Mouse (Mus musculus) central nervous system, embryonic 14 days (tissue): ENCODE measurements around the gene Gm28035. TPM values are rescaled to one million over a fixed set of nuclear protein-coding genes. Genes with fewer than 3 reads are reported as not detected.

ENCODE experiments used
- polyA plus RNA-seq: library from polyadenylated mRNA; depleted of rRNA; stranded (reverse); fragments of >200 nt; gene quantifications from 2 replicates; pipeline ENCODE4 v1.2.3, GENCODE M21; 2012; rRNA removed

Gene Gm28035
- 11.1 and 16.3 TPM in 2 replicates for polyA plus RNA-seq

GRCm38 (mm10) chr2:30240267-30240666 is at the start of gene Gm28035:
TSS of gene Gm28035 (plus strand) at chr2:30240567.

GRCm38 (mm10) chr2:30205629-30206357 is 34.6 kb upstream of the Gm28035 start, which contains the start of gene Kyat1:
TSS of gene Kyat1 (minus strand) at chr2:30205847.

GRCm38 (mm10) chr2:30237199-30237880 is 3.0 kb upstream of the Gm28035 start, which contains the start of gene Lrrc8a:
TSS of gene Lrrc8a (plus strand) at chr2:30237715.

GRCm38 (mm10) chr2:30265767-30266253 is 25.4 kb downstream of the Gm28035 start, which contains the start of gene Phyhd1:
TSS of gene Phyhd1 (plus strand) at chr2:30266203.

GRCm38 (mm10) chr2:30280743-30281142 is 40.4 kb downstream of the Gm28035 start, which contains the start of gene Gm28038:
TSS of gene Gm28038 (plus strand) at chr2:30281043.

GRCm38 (mm10) chr2:30286192-30287026 is 46.0 kb downstream of the Gm28035 start, which contains the start of the genes Dolk and Nup188:
TSS of gene Dolk (minus strand) at chr2:30286334.
TSS of gene Nup188 (plus strand) at chr2:30286397.

Other genes starting within 250 kb of the Gm28035 start
- gene Wdr34, start 191.7 kb upstream of the Gm28035 start, polyA plus RNA-seq: 63.2 and 64.7 TPM in 2 replicates
- gene Set, start 183.2 kb upstream of the Gm28035 start, polyA plus RNA-seq: 346 and 393 TPM in 2 replicates
- gene Pkn3, start 162.9 kb upstream of the Gm28035 start, polyA plus RNA-seq: 9.1 TPM in 2 replicates
- gene Zdhhc12, start 146.9 kb upstream of the Gm28035 start, polyA plus RNA-seq: 30.2 and 39.0 TPM in 2 replicates
- 69.0 TPM in 2 replicates for gene Zer1, start 116.0 kb upstream of the Gm28035 start, polyA plus RNA-seq
- 61.3 and 63.8 TPM in 2 replicates for gene Tbc1d13, start 106.8 kb upstream of the Gm28035 start, polyA plus RNA-seq
- gene Endog, start 69.1 kb upstream of the Gm28035 start, polyA plus RNA-seq: 14.6 and 18.2 TPM in 2 replicates
- 54.3 and 55.7 TPM in 2 replicates for gene Spout1, start 62.1 kb upstream of the Gm28035 start, polyA plus RNA-seq
- 31.1 and 32.9 TPM in 2 replicates for gene Kyat1, start 34.7 kb upstream of the Gm28035 start, polyA plus RNA-seq
- 26.6 and 28.7 TPM in 2 replicates for gene Lrrc8a, start 2.9 kb upstream of the Gm28035 start, polyA plus RNA-seq
- 16.7 and 19.0 TPM in 2 replicates for gene Phyhd1, start 25.6 kb downstream of the Gm28035 start, polyA plus RNA-seq
- gene Gm28038, start 40.5 kb downstream of the Gm28035 start, polyA plus RNA-seq: not detected in 2 replicates
- gene Dolk, start 45.8 kb downstream of the Gm28035 start, polyA plus RNA-seq: 11.0 and 12.2 TPM in 2 replicates
- gene Nup188, start 45.8 kb downstream of the Gm28035 start, polyA plus RNA-seq: 42.1 and 44.5 TPM in 2 replicates
- gene Sh3glb2, start 118.8 kb downstream of the Gm28035 start, polyA plus RNA-seq: 289 and 290 TPM in 2 replicates
- gene Miga2, start 123.7 kb downstream of the Gm28035 start, polyA plus RNA-seq: 36.1 and 36.8 TPM in 2 replicates
- gene Dolpp1, start 151.7 kb downstream of the Gm28035 start, polyA plus RNA-seq: 69.9 and 75.3 TPM in 2 replicates
- gene Crat, start 175.2 kb downstream of the Gm28035 start, polyA plus RNA-seq: 26.2 and 28.0 TPM in 2 replicates
- 113 and 121 TPM in 2 replicates for gene Ptpa, start 175.5 kb downstream of the Gm28035 start, polyA plus RNA-seq
- gene Ier5l, start 233.7 kb downstream of the Gm28035 start, polyA plus RNA-seq: 22.7 and 23.2 TPM in 2 replicates